ENCODE assay signal across 9 mouse cellular contexts in the genomic region with DNA sequence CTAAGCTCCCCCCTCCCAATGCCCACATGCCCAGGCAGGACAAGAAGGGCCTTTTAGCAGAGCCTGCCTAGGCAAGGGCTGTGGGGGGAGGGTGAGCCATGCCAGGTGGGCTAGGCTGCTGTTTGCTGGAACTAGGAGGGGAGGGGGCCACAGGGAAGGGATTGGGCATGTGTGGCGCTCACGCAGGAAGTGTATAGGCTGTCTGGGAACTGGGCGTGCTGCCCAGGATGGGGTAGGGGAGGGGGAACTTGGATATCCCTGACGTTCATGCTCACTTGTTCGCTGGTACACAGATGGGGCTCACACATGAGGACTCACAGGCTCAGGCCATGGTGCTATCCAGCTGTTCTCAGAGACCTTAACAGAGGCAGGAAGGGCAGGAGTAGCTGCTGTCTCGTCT. TPM values are rescaled to one million over a fixed set of nuclear protein-coding genes. Genes with fewer than 3 reads are reported as not detected.
DNase-seq lines count a peak whose midpoint lies in the region; ATAC-seq and TF ChIP-seq lines count a peak whose summit lies in the region.
"Had no signal": no experiment of that assay in that cellular context is flagged by ENCODE, and none has a peak within 500 bp of the region (broad histone marks: within the 10 kb centered on the region; RNA-seq: fewer than 3 reads in every experiment).

No protein-coding gene starts in this region.

- H3K27me3 ChIP-seq in kidney, embryonic 15.5 days, result no peaks in the 10 kb centered on the region
- peaks cover 33% of the 10 kb centered on the region for H3K27me3 ChIP-seq in forebrain, embryonic 13.5 days
- no peaks in the 10 kb centered on the region for H3K27me3 ChIP-seq in kidney, postnatal 0 days (ENCODE audit: insufficient read depth, low read length)
- H3K27me3 ChIP-seq in stomach, embryonic 16.5 days (ENCODE audit: control insufficient read depth, insufficient read depth, low read length), result no peaks in the 10 kb centered on the region
- H3K27me3 ChIP-seq: Patski had no signal

- peak overlapping the region; percentile 75 for H3K4me2 ChIP-seq in kidney, embryonic 15.5 days
- H3K4me2 ChIP-seq in forebrain, embryonic 13.5 days, result no peak overlapping the region
- peak overlapping the region; percentile 64 for H3K4me2 ChIP-seq in kidney, postnatal 0 days (ENCODE audit: low read length)
- peak overlapping the region; percentile 64 for H3K4me2 ChIP-seq in stomach, embryonic 16.5 days (ENCODE audit: low read depth, low read length)

- DNase-seq in kidney, adult 18-20 months, result no peak
- no peak for DNase-seq in kidney, postnatal 0 days (ENCODE audit: low spot score)
- peak; percentile 88 for DNase-seq in lung, postnatal 10 days
- no peak for DNase-seq in thymus, postnatal 36 days
- no peak for DNase-seq in embryo, embryonic 10.5 days (ENCODE audit: low spot score)

- 0 out of 2 replicates have a peak overlapping the region, but pooled peaks have one; percentile 53 for H3K4me3 ChIP-seq in kidney, embryonic 15.5 days (replicated peaks)
- no peak overlapping the region for H3K4me3 ChIP-seq in forebrain, embryonic 13.5 days
- no peak overlapping the region for H3K4me3 ChIP-seq in kidney, postnatal 0 days (replicated peaks; ENCODE audit: low read depth, low read length)
- peak overlapping the region; percentile 51; the same call in 1 of the 2 replicates for H3K4me3 ChIP-seq in stomach, embryonic 16.5 days (replicated peaks; ENCODE audit: low read length)

- no peak for TF ChIP-seq CTCF in kidney, postnatal 0 days (IDR thresholded peaks at IDR 0.05; ENCODE audit: low read depth)

- H3K27ac ChIP-seq in kidney, embryonic 15.5 days, result peak overlapping the region; percentile 56
- H3K27ac ChIP-seq in forebrain, embryonic 13.5 days, result peak overlapping the region; percentile 57
- H3K27ac ChIP-seq in kidney, postnatal 0 days, result peak overlapping the region; percentile 44; the same call in 1 of the 2 replicates
- peak overlapping the region; percentile 70 for H3K27ac ChIP-seq in stomach, embryonic 16.5 days (ENCODE audit: low read length)

- no peak for ATAC-seq in kidney, embryonic 15.5 days (replicated peaks; ENCODE audit: low FRiP score)
- ATAC-seq in forebrain, embryonic 13.5 days, result peak; percentile 96
- no peak for ATAC-seq in kidney, postnatal 0 days (replicated peaks; ENCODE audit: low FRiP score, low read depth)
- ATAC-seq in stomach, embryonic 16.5 days (ENCODE audit: insufficient read depth, low FRiP score), result peak; percentile 72
- ATAC-seq: Patski had no signal

- H3K9ac ChIP-seq in kidney, embryonic 15.5 days, result no peak overlapping the region
- H3K9ac ChIP-seq in forebrain, embryonic 13.5 days, result no peak overlapping the region
- H3K9ac ChIP-seq in kidney, postnatal 0 days (ENCODE audit: low read depth, low read length), result no peak overlapping the region
- H3K9ac ChIP-seq in stomach, embryonic 16.5 days (ENCODE audit: low read length), result peak overlapping the region; percentile 74

- peaks cover 100% of the 10 kb centered on the region for H3K4me1 ChIP-seq in kidney, embryonic 15.5 days
- peaks cover 28% of the 10 kb centered on the region for H3K4me1 ChIP-seq in forebrain, embryonic 13.5 days
- peaks cover 81% of the 10 kb centered on the region for H3K4me1 ChIP-seq in kidney, postnatal 0 days (replicated peaks; ENCODE audit: insufficient read depth, low read length)
- H3K4me1 ChIP-seq in stomach, embryonic 16.5 days (ENCODE audit: control insufficient read depth, insufficient read depth, low read length), result peaks cover 86% of the 10 kb centered on the region

- H3K36me3 ChIP-seq in kidney, embryonic 15.5 days, result no peaks in the 10 kb centered on the region
- H3K36me3 ChIP-seq in forebrain, embryonic 13.5 days (ENCODE audit: poor library complexity, severe bottlenecking), result no peaks in the 10 kb centered on the region
- no peaks in the 10 kb centered on the region for H3K36me3 ChIP-seq in kidney, postnatal 0 days (ENCODE audit: insufficient read depth, low read length)
- no peaks in the 10 kb centered on the region for H3K36me3 ChIP-seq in stomach, embryonic 16.5 days (ENCODE audit: control insufficient read depth, insufficient read depth, low read length)

- H3K9me3 ChIP-seq in kidney, embryonic 15.5 days (replicated peaks), result no peaks in the 10 kb centered on the region
- no peaks in the 10 kb centered on the region for H3K9me3 ChIP-seq in forebrain, embryonic 13.5 days (replicated peaks)
- no peaks in the 10 kb centered on the region for H3K9me3 ChIP-seq in kidney, postnatal 0 days (replicated peaks; ENCODE audit: low read length)
- H3K9me3 ChIP-seq in stomach, embryonic 16.5 days (replicated peaks; ENCODE audit: control insufficient read depth, low read length), result no peaks in the 10 kb centered on the region

- WGBS in kidney, embryonic 15.5 days, result 35% methylated on average over 6 of the region's 6 CpGs
- WGBS in forebrain, embryonic 13.5 days, result 30% methylated on average over 6 of the region's 6 CpGs
- WGBS in kidney, postnatal 0 days, result 35% methylated on average over 6 of the region's 6 CpGs
- 22% methylated on average over 6 of the region's 6 CpGs for WGBS in stomach, embryonic 16.5 days

RNA-seq across cellular contexts. Expression of a gene that starts 3.5 kb away (rescaled TPM):
- 25.0 and 26.5 TPM in 2 replicates for polyA plus RNA-seq in kidney, embryonic 15.5 days (2015; fragmentation: Nextera tagmentation; extraction: Ambion mirVana)
- 3.0 and 3.1 TPM in 2 replicates for polyA plus RNA-seq in forebrain, embryonic 13.5 days (2015; fragmentation: Nextera tagmentation; extraction: Ambion mirVana)
- 18.1 and 19.8 TPM in 2 replicates for polyA plus RNA-seq in kidney, postnatal 0 days (2015; fragmentation: Nextera tagmentation; extraction: Ambion mirVana)
- 24.0 and 28.1 TPM in 2 replicates for polyA plus RNA-seq in stomach, embryonic 16.5 days (2015; fragmentation: Nextera tagmentation; extraction: Ambion mirVana)

RNA-seq across cellular contexts. Expression of a gene that starts 3.8 kb away (rescaled TPM):
- 0.17 and 0.22 TPM in 2 replicates for polyA plus RNA-seq in kidney, embryonic 15.5 days (2015; fragmentation: Nextera tagmentation; extraction: Ambion mirVana)
- polyA plus RNA-seq in forebrain, embryonic 13.5 days (2015; fragmentation: Nextera tagmentation; extraction: Ambion mirVana), result 0.44 TPM in 1 of 2 replicates, not detected in the other
- 0.11 TPM in 1 of 2 replicates, not detected in the other for polyA plus RNA-seq in kidney, postnatal 0 days (2015; fragmentation: Nextera tagmentation; extraction: Ambion mirVana)
- polyA plus RNA-seq in stomach, embryonic 16.5 days (2015; fragmentation: Nextera tagmentation; extraction: Ambion mirVana), result 1.2 and 1.3 TPM in 2 replicates
- polyA plus RNA-seq: Patski had no signal

RNA-seq across cellular contexts. Expression of a gene that starts 59.9 kb away (rescaled TPM):
- polyA plus RNA-seq in kidney, embryonic 15.5 days (2015; fragmentation: Nextera tagmentation; extraction: Ambion mirVana), result 9.2 and 10.5 TPM in 2 replicates
- polyA plus RNA-seq in forebrain, embryonic 13.5 days (2015; fragmentation: Nextera tagmentation; extraction: Ambion mirVana), result 2.6 TPM in 2 replicates
- polyA plus RNA-seq in kidney, postnatal 0 days (2015; fragmentation: Nextera tagmentation; extraction: Ambion mirVana), result 8.4 and 8.5 TPM in 2 replicates
- polyA plus RNA-seq in stomach, embryonic 16.5 days (2015; fragmentation: Nextera tagmentation; extraction: Ambion mirVana), result 12.9 and 13.1 TPM in 2 replicates

Comparison
In these comparisons a context has a peak if more than half of its experiments do, and no peak if none do; other contexts are left out.
1. H3K4me3 ChIP-seq: peak in kidney, embryonic 15.5 days (single experiment) and stomach, embryonic 16.5 days (single experiment); none in forebrain, embryonic 13.5 days (single experiment) and kidney, postnatal 0 days (single experiment).
2. ATAC-seq: peak in forebrain, embryonic 13.5 days (single experiment) and stomach, embryonic 16.5 days (single experiment); none in kidney, embryonic 15.5 days (single experiment) and kidney, postnatal 0 days (single experiment).
3. Peak in every context shown above with its lines, with median percentiles within 50 percentile points of each other: H3K27ac ChIP-seq.